Mouse (Mus musculus): ENCODE measurements at regions not wholly inside any gene's neighbourhood (a gene's known extent, or its start where the extent isn't known, plus 50 kb on each side); places are given as distances from the start of the nearest gene placed in this dataset.
A peak's percentile ranks its signal among the peaks of the same experiment; 100 is the strongest.

GRCm38 (mm10) chr12:92294887-92295286 lies 445.9 kb upstream of the Sel1l start:
- ATAC-seq (ENCODE audit: low FRiP score) (no peak), DNase-seq (ENCODE audit: low spot score) (no peak)
- no peaks in the 10 kb centered on the region for H3K36me3 ChIP-seq (replicated peaks; ENCODE audit: control insufficient read depth, insufficient read depth)
- no peak overlapping the region for H3K27ac ChIP-seq
- no peak overlapping the region for H3K4me3 ChIP-seq (replicated peaks; ENCODE audit: low read length)
- peaks cover 9% of the 10 kb centered on the region for H3K4me1 ChIP-seq (replicated peaks; ENCODE audit: control insufficient read depth, insufficient read depth, low read length)
- H3K9me3 ChIP-seq (ENCODE audit: control insufficient read depth, low read length), result no peaks in the 10 kb centered on the region
- no peak overlapping the region for H3K4me2 ChIP-seq (replicated peaks)
- H3K27me3 ChIP-seq (ENCODE audit: control insufficient read depth, insufficient read depth, low read length), result no peaks in the 10 kb centered on the region
- WGBS, result 86% methylated on average over 4 of the region's 4 CpGs
- no peak overlapping the region for H3K9ac ChIP-seq

GRCm38 (mm10) chr12:92293341-92293720 lies 444.4 kb upstream of the Sel1l start:
- ATAC-seq (ENCODE audit: low FRiP score) (0 out of 2 replicates have a peak, but pooled peaks have one; percentile 12), DNase-seq (ENCODE audit: low spot score) (no peak)
- Histone ChIP-seq H3K4me2 (replicated peaks) (no peak overlapping the region), H3K4me1 (replicated peaks; ENCODE audit: control insufficient read depth, insufficient read depth, low read length) (peaks cover 9% of the 10 kb centered on the region), H3K27ac (peak overlapping the region; percentile 74), H3K36me3 (replicated peaks; ENCODE audit: control insufficient read depth, insufficient read depth) (no peaks in the 10 kb centered on the region), H3K4me3 (replicated peaks; ENCODE audit: low read length) (no peak overlapping the region), H3K9me3 (ENCODE audit: control insufficient read depth, low read length) (no peaks in the 10 kb centered on the region), H3K9ac (peak overlapping the region; percentile 41; the same call in 1 of the 2 replicates), H3K27me3 (ENCODE audit: control insufficient read depth, insufficient read depth, low read length) (no peaks in the 10 kb centered on the region)

GRCm38 (mm10) chr12:92292460-92293340 lies 443.7 kb upstream of the Sel1l start:
- Histone ChIP-seq H3K27me3 (ENCODE audit: control insufficient read depth, insufficient read depth, low read length) (no peaks in the 10 kb centered on the region), H3K27ac (peak overlapping the region; percentile 74), H3K36me3 (replicated peaks; ENCODE audit: control insufficient read depth, insufficient read depth) (no peaks in the 10 kb centered on the region), H3K4me2 (replicated peaks) (peak overlapping the region; percentile 39), H3K9ac (peak overlapping the region; percentile 41), H3K4me1 (replicated peaks; ENCODE audit: control insufficient read depth, insufficient read depth, low read length) (peaks cover 9% of the 10 kb centered on the region), H3K9me3 (ENCODE audit: control insufficient read depth, low read length) (no peaks in the 10 kb centered on the region), H3K4me3 (replicated peaks; ENCODE audit: low read length) (no peak overlapping the region)
- DNase-seq (ENCODE audit: low spot score) (peak; percentile 57), ATAC-seq (ENCODE audit: low FRiP score) (peak; percentile 84)
- 10% methylated on average over 11 of the region's 11 CpGs for WGBS

- no peaks in the 10 kb centered on the region for H3K9me3 ChIP-seq (ENCODE audit: control insufficient read depth, low read length)
- DNase-seq (ENCODE audit: low spot score) (no peak), ATAC-seq (ENCODE audit: low FRiP score) (no peak)
- H3K27ac ChIP-seq, result no peak overlapping the region
- H3K4me2 ChIP-seq (replicated peaks), result no peak overlapping the region
- no peak overlapping the region for H3K4me3 ChIP-seq (replicated peaks; ENCODE audit: low read length)
- no peak overlapping the region for H3K9ac ChIP-seq
- H3K27me3 ChIP-seq (ENCODE audit: control insufficient read depth, insufficient read depth, low read length), result no peaks in the 10 kb centered on the region
- no peaks in the 10 kb centered on the region for H3K36me3 ChIP-seq (replicated peaks; ENCODE audit: control insufficient read depth, insufficient read depth)
- 100% methylated on average over 1 of the region's 1 CpGs for WGBS
- H3K4me1 ChIP-seq (replicated peaks; ENCODE audit: control insufficient read depth, insufficient read depth, low read length), result peaks cover 9% of the 10 kb centered on the region
These were observed 442.5 kb upstream of the Sel1l start for GRCm38 (mm10) chr12:92291490-92291889.

GRCm38 (mm10) chr12:92285511-92285910 lies 436.6 kb upstream of the Sel1l start:
- 86% methylated on average over 5 of the region's 5 CpGs for WGBS
- Histone ChIP-seq H3K4me2 (replicated peaks) (no peak overlapping the region), H3K4me3 (replicated peaks; ENCODE audit: low read length) (no peak overlapping the region), H3K27ac (no peak overlapping the region), H3K27me3 (ENCODE audit: control insufficient read depth, insufficient read depth, low read length) (no peaks in the 10 kb centered on the region), H3K4me1 (replicated peaks; ENCODE audit: control insufficient read depth, insufficient read depth, low read length) (no peaks in the 10 kb centered on the region), H3K36me3 (replicated peaks; ENCODE audit: control insufficient read depth, insufficient read depth) (no peaks in the 10 kb centered on the region), H3K9me3 (ENCODE audit: control insufficient read depth, low read length) (no peaks in the 10 kb centered on the region), H3K9ac (no peak overlapping the region)
- DNase-seq (ENCODE audit: low spot score), result no peak
- ATAC-seq (ENCODE audit: low FRiP score), result no peak

- whole genome bisulfite sequencing, result 54% methylated on average over 1 of the region's 1 CpGs
- Histone ChIP-seq H3K36me3 (replicated peaks; ENCODE audit: control insufficient read depth, insufficient read depth) (no peaks in the 10 kb centered on the region), H3K4me2 (replicated peaks) (no peak overlapping the region), H3K9ac (no peak overlapping the region), H3K27me3 (ENCODE audit: control insufficient read depth, insufficient read depth, low read length) (no peaks in the 10 kb centered on the region), H3K4me3 (replicated peaks; ENCODE audit: low read length) (no peak overlapping the region), H3K4me1 (replicated peaks; ENCODE audit: control insufficient read depth, insufficient read depth, low read length) (no peaks in the 10 kb centered on the region), H3K27ac (no peak overlapping the region), H3K9me3 (ENCODE audit: control insufficient read depth, low read length) (no peaks in the 10 kb centered on the region)
- DNase-seq (ENCODE audit: low spot score) (no peak), ATAC-seq (ENCODE audit: low FRiP score) (no peak)
These were observed 431.5 kb upstream of the Sel1l start for GRCm38 (mm10) chr12:92280470-92280869.

GRCm38 (mm10) chr12:92251962-92252361 lies 403.0 kb upstream of the Sel1l start:
- Histone ChIP-seq H3K27ac (no peak overlapping the region), H3K9me3 (ENCODE audit: control insufficient read depth, low read length) (no peaks in the 10 kb centered on the region), H3K9ac (no peak overlapping the region), H3K27me3 (ENCODE audit: control insufficient read depth, insufficient read depth, low read length) (no peaks in the 10 kb centered on the region), H3K4me3 (replicated peaks; ENCODE audit: low read length) (no peak overlapping the region), H3K4me2 (replicated peaks) (no peak overlapping the region), H3K4me1 (replicated peaks; ENCODE audit: control insufficient read depth, insufficient read depth, low read length) (no peaks in the 10 kb centered on the region), H3K36me3 (replicated peaks; ENCODE audit: control insufficient read depth, insufficient read depth) (no peaks in the 10 kb centered on the region)
- DNase-seq (ENCODE audit: low spot score) (no peak), ATAC-seq (ENCODE audit: low FRiP score) (no peak)
- WGBS, result 31% methylated on average over 4 of the region's 4 CpGs

- WGBS, result 30% methylated on average over 6 of the region's 6 CpGs
- H3K4me2 ChIP-seq (replicated peaks), result no peak overlapping the region
- H3K9ac ChIP-seq, result no peak overlapping the region
- DNase-seq (ENCODE audit: low spot score) (peak; percentile 42), ATAC-seq (ENCODE audit: low FRiP score) (peak; percentile 86)
- H3K36me3 ChIP-seq (replicated peaks; ENCODE audit: control insufficient read depth, insufficient read depth), result no peaks in the 10 kb centered on the region
- no peaks in the 10 kb centered on the region for H3K27me3 ChIP-seq (ENCODE audit: control insufficient read depth, insufficient read depth, low read length)
- H3K4me1 ChIP-seq (replicated peaks; ENCODE audit: control insufficient read depth, insufficient read depth, low read length), result no peaks in the 10 kb centered on the region
- 0 out of 2 replicates have a peak overlapping the region, but pooled peaks have one; percentile 46 for H3K27ac ChIP-seq
- no peak overlapping the region for H3K4me3 ChIP-seq (replicated peaks; ENCODE audit: low read length)
- no peaks in the 10 kb centered on the region for H3K9me3 ChIP-seq (ENCODE audit: control insufficient read depth, low read length)
These were observed 398.0 kb upstream of the Sel1l start for GRCm38 (mm10) chr12:92246790-92247451.

- Histone ChIP-seq H3K27ac (no peak overlapping the region), H3K36me3 (replicated peaks; ENCODE audit: control insufficient read depth, insufficient read depth) (no peaks in the 10 kb centered on the region), H3K4me1 (replicated peaks; ENCODE audit: control insufficient read depth, insufficient read depth, low read length) (no peaks in the 10 kb centered on the region), H3K27me3 (ENCODE audit: control insufficient read depth, insufficient read depth, low read length) (no peaks in the 10 kb centered on the region), H3K4me3 (replicated peaks; ENCODE audit: low read length) (no peak overlapping the region), H3K9ac (no peak overlapping the region), H3K9me3 (ENCODE audit: control insufficient read depth, low read length) (no peaks in the 10 kb centered on the region), H3K4me2 (replicated peaks) (no peak overlapping the region)
- WGBS, result 66% methylated on average over 5 of the region's 5 CpGs
- DNase-seq (ENCODE audit: low spot score) (no peak), ATAC-seq (ENCODE audit: low FRiP score) (peak; percentile 60)
These were observed 391.2 kb upstream of the Sel1l start for GRCm38 (mm10) chr12:92239956-92240699.
